Mouse (Mus musculus) lung, adult 2 months (tissue): Measurements from ENCODE around the gene Utp11.

Experiments
- CTCF ChIP-seq: fragments of 200-500 bp; IDR thresholded peaks from 2 replicates; pipeline ENCODE4 v1.5.1; 2011; ENCODE audit warnings: mild to moderate bottlenecking, low read length, control low read depth; ENCODE audit not compliant: insufficient read depth
- POLR2A ChIP-seq: fragments of 200-500 bp; IDR thresholded peaks from 2 replicates; pipeline ENCODE4 v1.6.1; 2011; ENCODE audit warnings: low read depth, mild to moderate bottlenecking, control low read depth, low read length, borderline replicate concordance; ENCODE audit errors: extremely low read depth

GRCm38 (mm10) chr4:124633281-124633680, 60.1 kb downstream of the Utp11 start:
- TF ChIP-seq CTCF = no peak
- no peak for TF ChIP-seq POLR2A
